Mouse (Mus musculus) gonadal fat pad, adult 2 months (tissue): ENCODE results near the gene Thtpa. TPM values are rescaled to one million over a fixed set of nuclear protein-coding genes. Genes with fewer than 3 reads are reported as not detected.

Experiments
- DNase-seq: peaks from one replicate; pipeline ENCODE4 v3.0.0-alpha.2; 2012; ENCODE audit warnings: low read depth
- polyA plus RNA-seq: library from polyadenylated mRNA; depleted of rRNA; stranded (reverse); fragments of >200 nt; gene quantifications from 2 replicates; pipeline ENCODE4 v1.2.3, GENCODE M21; 2012

The Thtpa gene
- polyA plus RNA-seq, 1 experiment, result 9.6 TPM

- no peak for DNase-seq
Observed at GRCm38 (mm10) chr14:55077481-55078365, 16.9 kb upstream of the Thtpa start.

DNA sequence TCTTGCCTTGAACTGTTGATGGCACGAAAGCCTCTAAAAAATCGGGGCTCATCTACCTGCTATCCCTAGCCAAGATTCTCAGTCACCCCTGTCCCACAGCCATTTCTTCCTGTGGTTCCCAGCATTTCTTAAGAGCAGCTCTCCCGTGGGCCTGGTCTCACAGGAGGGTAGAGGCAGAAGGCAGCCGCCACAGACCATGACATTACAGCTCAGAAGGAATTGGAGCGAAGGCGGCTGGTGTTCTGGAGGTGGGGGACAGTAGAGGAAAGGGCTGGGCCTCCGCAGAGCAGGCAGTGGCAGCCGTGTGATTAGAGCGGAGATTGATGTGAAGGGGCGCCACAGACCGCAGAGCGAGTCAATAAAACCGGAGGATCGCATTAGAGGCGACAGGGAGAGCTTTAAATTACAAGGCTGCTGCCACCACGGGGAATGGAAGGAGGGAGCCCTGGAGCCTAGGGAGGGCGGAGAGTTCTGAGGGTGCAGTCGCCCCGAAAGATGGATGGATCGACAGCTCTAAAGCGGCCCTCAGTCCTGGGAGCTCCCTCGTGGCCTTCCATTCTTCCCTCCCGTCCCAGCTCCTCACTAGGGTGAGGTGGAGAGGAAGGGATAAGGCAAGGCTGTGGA, 16.1 kb upstream of the Thtpa start:
- no peak for DNase-seq

- DNase-seq, result no peak
Observed at GRCm38 (mm10) chr14:55079214-55079970, 15.2 kb upstream of the Thtpa start.

GRCm38 (mm10) chr14:55081105-55081504, 13.5 kb upstream of the Thtpa start:
- no peak for DNase-seq

- no peak for DNase-seq
Observed at GRCm38 (mm10) chr14:55083481-55083880, 11.1 kb upstream of the Thtpa start.

GRCm38 (mm10) chr14:55085324-55086008, 9.1 kb upstream of the Thtpa start:
- no peak for DNase-seq

GRCm38 (mm10) chr14:55086009-55086514, 8.5 kb upstream of the Thtpa start:
- DNase-seq, result no peak

- DNase-seq, result no peak
Observed at GRCm38 (mm10) chr14:55089199-55089947, 5.2 kb upstream of the Thtpa start.

DNA sequence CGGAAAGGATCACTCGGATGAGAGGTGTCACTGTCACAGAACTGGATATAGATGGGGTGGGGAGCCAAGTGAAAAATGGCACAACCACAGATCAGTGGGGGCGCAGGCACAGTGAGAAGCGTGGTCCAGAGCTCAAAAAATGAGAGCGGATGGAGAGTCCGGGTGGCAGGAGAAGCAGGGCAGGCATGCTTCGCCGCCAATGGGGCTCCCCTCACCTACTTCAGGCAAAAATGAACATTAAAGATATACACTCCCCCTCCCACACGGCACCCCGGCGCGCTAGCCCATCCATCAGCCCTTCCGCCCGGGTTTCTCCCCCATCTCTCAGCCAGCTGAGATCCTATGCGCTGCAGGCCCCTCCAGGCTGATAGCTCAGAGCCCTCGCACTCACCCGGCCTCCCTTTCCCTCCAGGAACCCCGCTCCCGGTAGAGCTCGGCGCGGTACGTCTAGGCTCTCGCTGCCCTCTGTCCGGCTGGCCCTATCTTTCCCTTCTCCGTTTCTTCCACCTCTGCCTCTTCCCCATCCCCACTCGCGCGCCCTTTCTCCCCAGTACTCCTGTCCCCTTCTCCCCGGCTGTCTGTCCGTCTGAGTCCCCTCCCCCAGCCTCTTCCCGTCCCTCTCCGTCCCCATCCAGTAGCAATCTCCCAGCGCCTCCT, 3.2 kb upstream of the Thtpa start:
- no peak for DNase-seq

DNA sequence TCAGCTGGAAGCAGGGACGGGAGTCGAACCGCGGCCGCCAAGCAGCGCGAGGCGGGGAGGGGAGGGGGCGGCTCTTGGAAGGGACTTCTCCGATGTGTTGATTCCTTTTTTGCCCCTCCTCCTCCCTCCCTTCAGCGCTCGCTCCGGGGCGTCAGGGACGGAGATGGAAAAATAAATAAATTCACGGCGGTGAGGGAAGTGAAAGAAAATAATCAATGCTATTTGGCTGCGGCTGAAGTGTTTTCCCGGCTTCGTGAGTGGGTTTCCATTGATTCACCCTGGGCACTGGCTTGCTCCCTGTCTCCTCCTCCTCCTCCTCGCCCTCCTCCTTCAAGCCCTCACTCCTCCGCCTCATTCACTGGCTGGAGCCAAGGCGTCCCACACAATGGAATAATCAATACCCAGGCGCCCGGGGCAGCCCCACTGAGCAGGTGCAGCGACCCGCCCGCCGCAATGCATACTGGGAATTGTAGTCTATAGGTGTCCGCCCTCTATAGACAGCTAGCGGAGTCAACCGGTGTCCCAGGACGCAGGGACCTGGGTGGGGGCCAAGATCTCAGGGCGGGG, 2.5 kb upstream of the Thtpa start, which contains the start of gene Zfhx2:
Gene Zfhx2, minus strand, starts transcription at position 314 of the 567 bp plus-strand sequence.
- no peak for DNase-seq

DNA sequence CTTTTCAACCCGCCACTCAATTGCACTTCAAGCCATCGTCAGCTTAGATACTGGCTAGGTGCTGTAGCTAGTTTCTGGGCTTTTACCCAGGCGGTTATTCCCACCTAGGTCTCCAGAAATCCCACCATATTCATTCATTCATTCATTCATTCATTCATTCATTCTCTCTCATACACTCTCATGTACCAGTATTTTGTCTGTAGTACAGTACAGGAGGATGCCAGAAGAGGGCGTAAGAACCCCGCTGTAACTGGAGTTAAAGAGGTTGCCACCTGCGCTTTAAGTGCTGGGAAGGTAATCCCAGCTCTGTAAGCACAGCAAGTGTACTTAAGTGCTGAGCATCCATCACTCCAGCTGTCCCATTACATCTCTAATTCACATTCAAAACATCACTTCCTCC, 657 bp upstream of the Thtpa start:
- DNase-seq, result no peak

GRCm38 (mm10) chr14:55095263-55095662, 679 bp downstream of the Thtpa start:
- DNase-seq, result no peak

GRCm38 (mm10) chr14:55095671-55096070, 1.1 kb downstream of the Thtpa start:
- DNase-seq, result no peak

GRCm38 (mm10) chr14:55096573-55097087, 2.0 kb downstream of the Thtpa start:
- DNase-seq, result no peak

GRCm38 (mm10) chr14:55097646-55098045, 3.1 kb downstream of the Thtpa start:
- DNase-seq, result no peak

DNA sequence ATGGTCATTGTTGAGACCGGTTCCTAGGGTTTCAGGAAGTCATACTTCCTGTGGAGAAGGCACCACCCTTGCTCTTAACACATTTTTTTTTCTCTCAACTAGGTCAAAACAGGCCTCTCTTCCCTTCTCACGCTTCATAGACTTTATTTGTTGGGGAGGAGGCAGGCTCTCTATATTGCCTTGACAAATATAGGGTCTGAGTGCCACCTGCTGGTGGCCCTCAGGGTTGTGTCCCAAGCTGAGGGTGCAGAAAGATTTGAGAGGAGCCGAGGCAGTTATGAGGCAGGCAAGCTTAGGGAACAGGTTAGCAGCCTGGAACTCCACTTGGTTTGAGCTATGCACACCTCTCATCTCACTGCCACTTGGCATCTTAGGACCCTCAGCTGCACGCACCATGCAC, 3.5 kb downstream of the Thtpa start:
- no peak for DNase-seq

DNA sequence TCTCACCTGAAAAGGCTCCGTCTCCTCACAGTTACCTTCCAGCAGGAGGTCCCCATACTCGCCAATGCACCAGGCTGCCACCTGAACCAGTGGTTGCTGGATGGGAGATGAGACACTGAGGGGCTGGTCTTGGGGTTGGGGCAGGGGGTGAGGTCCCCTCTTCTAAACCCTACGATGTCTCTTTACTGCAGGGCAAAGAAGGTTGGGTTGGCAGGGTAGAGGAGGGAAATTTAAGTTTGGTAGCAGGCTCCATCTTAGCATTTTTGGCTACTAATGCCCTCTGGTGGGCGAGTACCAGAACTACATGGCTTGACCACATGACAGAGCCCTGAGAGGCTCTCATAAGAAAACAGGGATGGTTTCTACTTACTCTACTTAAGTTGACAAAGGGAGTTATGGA, 7.0 kb downstream of the Thtpa start:
- no peak for DNase-seq

- no peak for DNase-seq
Observed at GRCm38 (mm10) chr14:55102253-55102785, 7.7 kb downstream of the Thtpa start.

DNA sequence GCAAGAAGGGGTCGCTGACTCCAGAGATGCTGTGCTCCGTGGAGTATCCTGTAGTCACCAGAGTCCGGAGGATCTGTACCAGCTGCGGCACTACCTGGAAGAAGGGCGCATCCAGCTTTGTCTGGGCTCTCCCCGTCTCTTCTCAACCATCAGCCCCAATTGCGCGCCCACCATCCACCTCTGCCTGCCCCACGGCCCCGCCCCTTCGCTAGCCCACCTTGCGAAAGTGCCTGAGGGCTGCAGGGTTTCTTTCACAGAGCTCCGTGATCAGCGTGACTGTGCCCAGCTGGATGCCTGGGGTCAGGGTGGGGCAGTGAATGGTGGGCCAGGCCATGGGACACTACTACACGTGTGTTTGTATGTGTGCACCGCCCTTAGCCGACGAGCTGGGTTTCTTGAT, 9.8 kb downstream of the Thtpa start:
- no peak for DNase-seq
